Mouse (Mus musculus) thymus, postnatal 4 days (tissue): ENCODE results near the gene 4931409K22Rik.
A peak's percentile ranks its signal among the peaks of the same experiment; 100 is the strongest.

Experiments used
- DNase-seq: peaks from one replicate; pipeline ENCODE4 v3.0.0; 2021

The 4931409K22Rik gene

DNA sequence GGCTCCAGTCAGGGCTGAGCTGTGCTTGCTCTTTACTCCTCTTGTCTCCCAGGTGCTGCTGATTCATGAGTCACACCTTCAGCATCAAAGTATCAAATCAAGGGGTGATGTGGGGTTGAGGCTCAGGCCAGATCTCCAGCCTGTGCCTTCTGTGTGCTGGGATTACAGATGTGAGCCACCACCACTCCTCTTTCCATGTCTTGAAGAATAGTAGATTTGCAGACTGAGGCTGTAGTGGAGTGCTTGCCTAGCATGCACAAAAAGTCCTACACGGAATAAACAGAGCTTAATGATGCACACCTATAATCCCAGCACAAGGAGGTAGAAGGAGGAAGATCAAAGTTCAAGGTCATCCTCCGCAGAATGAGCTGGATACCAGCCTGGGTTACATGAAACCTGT is at the start of gene 4931409K22Rik:
TSS of gene 4931409K22Rik (minus strand) at position 101 of the 400 bp plus-strand sequence.
- no peak for DNase-seq

DNA sequence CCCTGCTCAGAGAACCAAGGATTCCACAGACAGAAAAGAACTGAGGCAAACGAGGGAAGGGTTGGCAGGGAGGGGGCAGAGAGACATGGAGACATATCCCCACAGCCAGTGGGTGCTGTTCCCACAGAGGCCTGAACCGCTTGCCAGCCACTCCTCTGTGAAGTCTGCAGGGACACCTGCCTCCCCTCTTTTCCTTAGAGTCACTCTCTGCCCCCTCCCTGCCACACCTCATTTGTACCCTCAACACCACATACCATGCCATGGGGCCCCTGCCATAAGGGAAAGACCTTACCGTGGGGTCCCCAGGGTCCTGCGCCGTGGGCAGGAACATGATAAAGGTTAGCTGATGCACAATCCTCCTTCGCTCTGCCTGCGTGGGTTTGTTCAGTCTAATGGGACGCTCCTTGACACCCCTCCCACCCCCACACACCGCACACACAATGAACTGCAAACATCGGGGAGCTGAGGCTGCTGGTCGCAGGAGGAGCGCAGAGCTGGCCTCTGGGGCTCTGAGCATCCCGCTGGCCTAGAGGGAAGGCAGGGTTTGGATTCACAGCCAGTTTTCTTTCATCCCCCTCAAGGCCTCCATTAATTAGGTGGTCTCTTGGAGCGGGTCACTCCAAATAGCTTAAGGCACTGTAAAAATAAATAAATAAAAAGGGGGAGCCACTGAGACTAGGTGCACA is 49.5 kb upstream of the 4931409K22Rik start:
- DNase-seq = no peak

DNA sequence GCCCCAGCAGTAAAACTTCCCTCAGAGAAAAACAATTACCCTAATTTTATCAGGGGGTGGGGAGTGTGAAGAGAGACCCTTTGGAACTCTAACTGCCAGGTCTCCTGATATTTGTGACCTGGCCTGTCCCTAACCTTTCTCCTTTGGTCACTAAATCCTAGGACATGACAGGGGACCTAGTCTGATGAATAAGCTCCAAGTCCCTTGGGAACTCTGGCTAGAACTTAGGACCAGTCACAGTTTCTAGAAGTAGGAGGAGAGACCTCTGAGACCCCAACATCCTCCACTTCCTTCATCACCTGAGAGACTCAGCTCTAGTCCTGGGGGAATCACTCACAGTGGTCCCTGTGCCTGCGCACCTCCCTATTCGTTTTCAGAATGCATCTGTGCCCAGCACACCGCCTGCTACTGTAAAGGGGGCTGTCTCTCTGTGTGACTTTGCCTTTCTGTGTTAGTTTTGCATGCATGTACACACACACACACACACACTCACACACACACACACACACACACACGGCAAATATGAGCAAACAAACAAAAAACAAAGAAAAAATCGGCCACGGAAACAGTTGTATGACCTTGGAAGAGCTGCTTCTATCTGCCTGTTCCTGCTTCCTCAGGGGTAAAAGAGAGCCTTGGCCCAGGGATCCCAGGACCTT is 48.8 kb upstream of the 4931409K22Rik start:
- DNase-seq = no peak

DNA sequence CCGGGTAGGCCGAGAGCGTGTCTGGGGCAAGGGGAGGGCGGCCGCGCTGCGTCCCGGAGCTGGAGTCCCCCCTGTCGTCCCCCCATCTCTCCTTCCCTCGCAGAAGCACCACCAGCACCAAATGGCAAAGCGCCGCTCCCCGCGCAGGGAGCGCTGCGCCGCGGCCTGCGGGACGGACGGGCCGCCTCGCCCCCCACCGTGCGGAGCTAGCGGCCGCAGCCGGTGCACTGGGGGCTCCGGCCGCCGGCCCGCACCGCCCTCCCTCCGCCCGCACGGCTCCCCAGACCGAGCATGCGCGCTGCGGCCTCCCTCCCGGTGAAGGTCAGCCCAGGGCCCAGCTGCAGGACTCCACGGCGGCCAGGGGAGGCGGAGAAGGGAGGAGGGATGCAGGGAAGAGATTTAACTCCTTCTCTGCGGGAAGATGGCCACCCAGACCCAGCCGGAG is 48.1 kb upstream of the 4931409K22Rik start:
- DNase-seq = peak; percentile 32

DNA sequence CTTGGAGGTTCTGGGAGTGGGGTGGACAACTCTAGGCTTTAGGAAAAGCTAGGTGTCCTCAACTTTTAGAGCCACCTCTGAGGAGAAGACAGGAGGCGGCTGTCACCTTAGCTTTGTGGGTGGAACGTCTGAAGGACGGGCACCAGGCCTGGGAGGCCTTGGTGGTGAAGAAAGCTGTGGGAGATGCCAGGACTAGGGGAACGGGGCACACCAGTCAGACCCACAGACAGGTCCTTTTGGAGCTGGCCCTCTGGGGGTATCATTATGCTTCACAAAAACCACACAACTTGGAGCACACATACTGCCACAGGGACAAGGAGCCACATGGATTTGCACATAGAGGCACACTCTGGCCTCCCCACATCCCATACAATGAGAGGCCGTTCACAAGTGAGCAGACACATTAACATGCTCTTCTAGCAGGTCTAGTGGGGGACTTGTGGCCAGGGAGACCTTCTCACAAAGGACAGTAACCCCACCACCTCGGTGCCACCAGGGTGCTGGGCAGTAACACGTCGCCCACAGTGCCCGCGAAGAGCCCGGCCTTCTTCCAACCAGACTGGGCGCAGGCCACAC is 47.6 kb upstream of the 4931409K22Rik start:
- no peak for DNase-seq

DNA sequence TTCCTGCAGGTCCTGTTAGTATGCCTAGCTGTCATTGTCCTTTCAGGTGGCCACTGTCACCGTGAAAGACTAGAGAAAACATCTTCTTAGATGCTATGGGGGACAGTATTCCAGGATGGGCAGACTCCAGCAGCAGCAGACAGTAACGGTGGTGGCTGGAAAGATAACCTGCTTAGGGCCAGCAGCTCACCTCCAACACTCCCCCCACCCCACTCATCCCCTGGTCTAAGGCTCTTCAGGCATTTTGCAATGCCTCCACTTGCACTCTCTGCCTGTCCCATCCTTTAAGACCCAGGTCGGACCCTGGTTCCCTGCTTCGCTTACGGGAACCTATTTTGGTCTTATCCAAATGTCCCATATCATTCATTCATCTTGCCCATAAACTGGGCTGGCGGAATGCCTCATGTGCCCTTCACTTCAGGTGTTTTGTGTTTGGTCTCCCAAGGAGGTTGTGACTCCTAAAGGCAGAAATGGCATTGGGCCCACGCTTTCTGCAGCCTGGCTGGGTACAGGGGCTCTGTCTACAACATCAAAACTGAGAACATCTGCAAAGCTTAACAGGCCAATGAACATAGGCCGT is 46.9 kb upstream of the 4931409K22Rik start:
- no peak for DNase-seq

DNA sequence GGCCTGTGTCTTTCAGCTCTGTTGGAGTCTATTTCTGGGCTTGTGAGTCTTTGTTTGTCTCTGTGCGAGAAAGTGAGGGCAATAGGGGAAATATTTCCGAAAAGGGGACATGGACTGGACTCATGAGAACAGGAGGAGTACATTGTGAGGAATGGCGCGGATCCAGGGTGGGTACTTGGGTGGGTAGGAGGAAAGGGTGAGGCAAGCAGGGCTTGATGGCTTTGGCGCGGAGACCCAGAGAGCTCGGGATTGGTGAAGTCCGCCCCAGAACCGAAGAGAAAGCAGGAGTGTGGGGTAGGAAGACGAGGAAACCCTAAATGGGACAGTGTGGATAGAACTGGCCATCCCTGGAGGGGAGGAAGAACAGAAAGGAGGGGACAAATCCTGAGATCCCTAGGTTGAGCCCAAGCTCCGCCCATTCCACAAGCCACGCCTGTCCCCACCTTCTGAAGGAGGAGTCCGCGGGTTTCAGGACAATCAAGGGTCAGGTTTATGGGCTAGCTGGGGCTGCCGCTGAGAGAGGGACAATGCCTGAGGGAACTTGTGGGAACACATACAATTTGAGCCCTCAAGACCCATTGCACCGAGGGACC is 46.2 kb upstream of the 4931409K22Rik start:
- no peak for DNase-seq

DNA sequence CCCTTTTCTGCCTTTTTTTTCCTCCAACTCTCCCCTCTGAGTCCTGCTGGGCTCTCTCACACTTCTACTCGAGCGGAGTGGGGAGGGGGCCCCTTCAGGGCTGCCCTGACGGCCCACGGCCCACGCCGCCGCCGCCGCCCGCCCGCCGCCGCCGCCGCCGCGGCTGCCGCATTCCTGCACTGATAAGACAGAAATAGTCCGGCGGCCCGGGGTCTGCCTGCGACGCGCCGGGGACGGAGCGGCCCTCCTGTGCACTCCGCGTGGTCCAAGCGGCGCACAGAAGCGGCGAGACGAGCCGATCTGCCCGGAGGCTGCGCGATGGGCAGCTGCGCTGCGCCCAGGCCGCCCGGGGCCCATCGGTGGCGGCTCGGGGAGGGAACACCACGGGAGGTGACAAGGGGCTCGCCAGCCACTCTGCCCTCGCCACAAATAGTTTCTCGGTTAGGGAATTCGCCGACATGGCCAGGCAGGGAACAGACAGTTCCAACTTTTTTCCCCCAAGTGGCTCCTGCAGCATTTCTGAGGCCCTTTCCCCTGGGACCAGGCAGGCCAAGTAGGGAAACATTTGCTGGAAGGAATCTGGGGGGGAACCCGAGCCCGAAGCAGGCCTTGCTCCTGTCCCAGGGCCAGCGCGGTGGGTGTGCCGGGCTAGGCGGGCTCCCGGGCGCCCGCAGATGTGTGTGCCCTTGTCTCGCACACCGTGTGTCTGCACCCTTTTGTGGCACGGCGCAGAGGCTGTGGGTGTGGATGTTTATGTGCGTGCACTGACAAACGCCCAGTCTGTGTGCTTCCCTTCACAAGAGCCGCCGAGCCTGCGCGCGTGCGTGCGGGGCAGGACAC is 45.5 kb upstream of the 4931409K22Rik start:
- DNase-seq = peak; percentile 49

DNA sequence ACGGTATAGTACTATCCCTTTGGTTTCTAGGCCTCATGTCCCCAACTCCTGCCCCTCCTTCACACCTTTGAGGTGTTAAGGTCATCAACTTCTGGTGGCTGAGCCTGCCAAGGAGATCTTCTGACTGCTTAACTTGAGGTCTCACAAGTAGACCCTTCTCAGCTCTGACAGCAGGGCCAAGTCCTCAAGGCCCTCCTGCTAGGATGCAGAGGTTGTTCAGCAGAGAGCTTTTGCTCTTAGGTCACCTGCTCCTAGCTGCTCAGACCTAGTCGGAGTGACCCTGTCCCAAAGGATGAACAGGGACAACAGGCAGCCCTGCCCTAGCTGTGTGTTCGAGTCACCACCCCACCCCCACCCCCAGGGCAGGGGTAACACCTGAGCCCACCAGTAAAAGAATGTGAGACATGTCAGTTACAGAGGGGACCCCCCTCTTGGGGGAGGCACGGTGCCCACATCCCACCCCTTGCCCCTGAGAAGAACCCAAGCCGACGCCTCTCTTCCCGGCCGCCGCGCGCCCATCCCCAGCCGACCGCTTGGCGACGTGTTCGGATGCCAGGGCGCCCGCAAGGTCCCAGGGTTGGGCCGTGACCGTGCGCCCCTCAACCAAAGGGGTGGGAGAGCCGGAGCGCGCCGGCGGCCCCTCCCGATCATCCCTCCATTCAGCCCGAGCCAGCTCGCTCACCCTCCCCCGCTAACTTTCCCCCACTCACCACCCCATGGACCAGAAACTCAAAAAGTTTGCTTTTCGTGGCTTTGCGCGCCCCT is 44.6 kb upstream of the 4931409K22Rik start:
- DNase-seq = peak; percentile 32

DNA sequence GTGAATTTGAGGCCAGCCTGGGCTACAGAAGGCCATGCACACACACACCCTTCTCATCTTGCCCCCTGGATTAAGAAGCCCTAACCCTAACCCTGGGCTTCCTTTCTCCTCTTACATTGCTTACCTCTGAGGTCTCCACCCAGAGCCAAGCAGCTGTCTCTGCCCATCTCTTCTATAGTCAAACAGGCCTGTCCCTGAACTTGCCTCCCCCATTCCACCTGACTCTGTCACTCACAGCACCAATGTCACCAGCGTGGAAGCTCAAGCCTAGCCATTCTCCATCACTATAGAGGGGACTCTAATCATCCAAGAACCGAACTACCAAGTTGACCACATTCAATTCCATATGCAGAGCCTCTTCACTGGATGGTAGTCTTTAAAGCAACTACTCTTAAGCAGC is 43.6 kb upstream of the 4931409K22Rik start:
- DNase-seq = no peak

DNA sequence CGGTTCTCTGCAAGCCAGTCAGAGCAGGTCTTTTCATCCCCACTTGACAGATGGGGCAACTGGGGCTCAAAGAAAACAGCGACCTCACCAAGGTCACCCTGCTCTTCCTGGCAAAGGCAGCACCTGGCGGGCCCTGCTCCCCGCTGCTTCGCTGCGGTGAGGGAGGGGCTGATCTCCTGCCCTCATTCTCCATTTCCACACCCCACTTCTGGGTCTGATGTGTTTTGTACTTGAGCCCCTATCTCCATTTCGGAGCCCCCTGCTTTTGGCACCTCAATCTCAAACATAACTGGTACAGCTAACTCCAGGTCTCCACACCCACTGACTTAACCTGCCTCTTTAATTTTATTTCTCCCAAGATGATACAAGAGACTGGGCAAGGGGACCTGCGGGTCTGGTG is 42.5 kb upstream of the 4931409K22Rik start:
- DNase-seq = peak; percentile 33

DNA sequence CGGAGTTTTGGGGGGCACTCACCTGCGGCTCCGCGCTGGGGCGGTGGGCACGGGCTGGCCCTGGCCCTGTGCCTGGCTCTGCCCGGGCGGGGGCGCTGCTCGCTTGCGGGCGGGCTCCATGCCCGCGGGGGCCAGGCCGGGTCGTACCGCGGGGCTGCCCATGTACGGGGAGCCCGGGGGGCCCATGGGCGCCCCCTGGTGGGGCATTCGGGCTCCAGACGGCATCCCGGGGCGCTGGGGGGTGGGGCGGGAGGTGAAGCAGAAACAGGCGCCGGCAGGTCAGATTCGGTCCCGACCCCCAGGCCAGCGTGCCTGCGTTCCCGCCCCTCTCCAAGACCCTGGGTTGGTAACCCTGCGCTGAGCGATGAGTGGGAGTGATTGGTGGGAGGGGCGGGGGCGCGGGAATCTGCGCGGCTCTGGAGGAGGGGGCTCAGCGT is 42.0 kb upstream of the 4931409K22Rik start:
- peak; percentile 88 for DNase-seq

DNA sequence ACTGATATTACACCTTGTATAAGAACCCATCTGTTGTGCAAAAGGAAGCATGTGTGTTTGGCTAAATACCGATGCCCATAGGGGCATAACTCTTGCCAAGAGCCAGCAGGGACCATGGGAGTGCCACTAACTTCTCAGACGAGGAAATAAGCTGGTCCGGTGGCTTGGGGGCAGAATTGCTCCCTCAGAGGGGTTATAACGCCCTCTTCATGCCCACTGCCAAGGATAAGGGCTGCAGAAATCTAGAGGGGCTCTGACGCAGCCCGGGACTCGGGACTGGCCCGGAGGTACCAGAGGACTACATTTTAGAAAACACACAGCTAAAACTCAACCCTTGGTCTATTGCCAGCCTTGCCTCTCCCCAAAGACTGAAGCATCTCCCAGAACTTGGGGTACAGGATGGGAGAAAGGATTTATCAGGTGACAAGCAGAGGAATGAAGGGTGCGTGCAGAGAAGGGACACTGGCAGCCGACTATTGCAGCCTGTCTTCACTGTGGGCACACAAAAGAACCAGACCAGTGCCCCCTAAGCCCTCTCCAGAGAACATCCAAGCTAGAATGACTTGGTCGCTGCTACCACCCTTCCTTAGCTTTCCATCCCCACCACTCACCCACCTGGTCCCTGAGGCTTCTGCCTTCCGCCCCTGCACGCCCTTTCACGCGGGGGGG is 41.4 kb upstream of the 4931409K22Rik start:
- no peak for DNase-seq

DNA sequence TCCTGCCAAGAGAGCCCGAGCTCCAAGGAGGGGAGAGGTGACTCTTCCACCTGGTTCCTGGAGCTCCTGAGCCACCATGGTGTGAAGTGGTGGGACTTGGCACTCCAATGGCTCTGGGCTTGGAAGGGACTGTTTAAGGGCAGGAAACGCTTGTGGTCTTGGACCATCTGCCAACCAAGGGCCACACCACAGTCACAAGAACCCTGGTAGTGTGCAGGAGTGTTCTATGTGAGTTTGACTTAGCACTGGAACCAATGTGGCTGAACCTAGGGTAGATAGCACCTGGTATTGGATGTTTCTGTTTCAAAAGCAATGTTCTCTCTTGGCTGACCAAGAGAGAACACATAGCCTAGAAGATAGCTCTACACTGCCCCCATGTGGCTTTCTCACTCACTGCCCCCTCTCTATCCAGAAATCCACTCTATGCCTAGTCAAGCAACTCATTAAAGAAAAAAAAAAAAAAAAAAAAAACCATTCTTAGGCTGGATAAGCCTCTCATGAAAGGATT is 40.7 kb upstream of the 4931409K22Rik start:
- DNase-seq = peak; percentile 79

DNA sequence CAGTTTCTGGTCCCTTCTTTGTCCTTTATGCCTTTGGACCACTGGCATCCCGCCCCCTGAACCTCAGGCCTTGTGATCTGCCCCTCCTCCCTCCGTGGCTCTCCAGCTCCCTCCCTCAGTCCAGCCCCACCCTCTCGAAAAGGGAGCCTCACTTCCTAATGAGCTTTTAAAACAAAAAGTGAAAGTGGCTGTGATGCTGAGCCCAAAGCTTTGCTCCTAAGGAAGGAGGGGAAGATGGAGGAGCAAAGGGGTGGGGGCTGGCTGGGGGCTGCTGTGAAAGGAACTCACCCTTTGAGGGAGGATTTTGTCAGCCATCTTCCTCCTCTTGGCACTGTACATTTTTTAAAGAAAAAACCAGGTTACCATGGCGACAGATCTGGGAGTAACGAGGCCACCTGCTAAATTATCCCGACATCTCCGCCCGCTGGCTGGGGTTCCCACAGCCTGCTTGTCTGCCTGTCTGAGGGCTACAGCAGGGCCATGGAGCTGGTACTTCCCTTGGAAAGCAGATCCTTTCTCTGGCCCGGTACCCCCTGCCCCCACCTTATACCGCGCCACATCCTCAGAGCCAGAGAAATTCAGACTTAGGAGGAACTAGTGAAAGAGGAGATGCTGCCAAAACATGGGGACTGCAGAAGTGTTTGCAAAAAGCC is 40.0 kb upstream of the 4931409K22Rik start:
- DNase-seq = no peak

DNA sequence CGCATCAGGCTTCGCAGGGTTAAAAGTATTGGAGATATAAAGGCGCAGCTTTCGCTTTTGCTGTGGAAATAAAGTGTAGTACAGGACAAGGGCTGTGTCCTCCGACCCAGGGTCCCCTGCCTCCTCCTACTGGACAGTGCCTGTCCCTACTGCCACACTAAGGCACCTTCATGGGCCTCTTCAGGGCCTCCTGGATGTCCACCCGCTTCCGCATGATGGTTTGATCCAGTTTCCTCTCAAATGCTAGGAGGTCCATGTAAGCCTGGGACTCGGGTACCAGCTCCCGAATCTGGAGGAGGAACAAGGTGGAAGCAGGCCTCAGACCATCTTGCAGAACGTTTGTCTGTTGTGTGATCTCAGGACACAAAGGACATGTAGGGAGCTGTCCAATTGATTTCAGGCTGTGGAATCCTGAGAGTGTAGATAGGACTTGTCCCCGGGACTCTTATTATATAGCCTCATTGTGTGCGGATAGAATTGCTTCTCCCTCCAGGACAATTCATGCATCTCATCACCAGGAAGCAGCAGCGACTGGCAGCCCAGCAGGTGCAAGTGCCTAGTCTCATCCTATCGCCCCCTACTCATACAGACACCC is 39.3 kb upstream of the 4931409K22Rik start:
- DNase-seq = no peak

DNA sequence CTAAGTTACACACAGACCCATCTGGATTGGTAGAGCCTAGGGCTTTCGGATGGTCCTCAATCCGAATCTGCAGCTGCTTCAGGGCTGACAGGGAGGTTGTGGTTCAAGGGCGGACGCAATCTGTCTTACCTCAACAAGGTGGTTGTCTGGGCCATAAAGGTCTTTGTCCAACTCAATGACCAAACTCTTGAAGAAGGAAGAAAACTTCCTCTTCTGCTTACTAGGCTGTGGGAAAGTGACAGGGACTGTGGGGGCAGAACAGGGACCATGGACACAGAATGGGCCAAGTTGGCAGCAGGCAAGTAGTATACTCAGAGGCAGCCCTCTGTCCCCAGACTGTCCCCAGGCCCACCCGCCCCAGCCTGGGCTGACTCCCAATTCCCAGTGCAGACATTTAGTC is 38.7 kb upstream of the 4931409K22Rik start:
- DNase-seq = no peak

DNA sequence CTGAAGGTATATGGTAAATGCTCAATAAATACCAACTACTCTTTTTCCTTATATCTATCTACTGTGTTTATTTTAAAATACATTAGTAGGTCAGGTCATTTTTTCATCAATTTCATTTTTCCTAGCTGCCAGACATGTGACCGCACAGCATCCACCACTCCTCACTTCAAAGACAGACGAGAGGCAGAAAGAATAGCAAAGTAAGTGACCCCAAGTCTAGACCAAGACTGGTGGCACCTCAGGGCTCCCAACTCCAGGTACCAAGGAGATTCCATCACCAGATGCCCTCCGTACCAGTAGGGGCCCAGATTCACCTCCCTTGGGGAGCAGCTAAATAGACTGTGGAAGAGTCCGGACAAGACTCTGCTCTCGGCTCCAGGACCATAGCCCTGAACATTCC is 37.7 kb upstream of the 4931409K22Rik start:
- DNase-seq = no peak

DNA sequence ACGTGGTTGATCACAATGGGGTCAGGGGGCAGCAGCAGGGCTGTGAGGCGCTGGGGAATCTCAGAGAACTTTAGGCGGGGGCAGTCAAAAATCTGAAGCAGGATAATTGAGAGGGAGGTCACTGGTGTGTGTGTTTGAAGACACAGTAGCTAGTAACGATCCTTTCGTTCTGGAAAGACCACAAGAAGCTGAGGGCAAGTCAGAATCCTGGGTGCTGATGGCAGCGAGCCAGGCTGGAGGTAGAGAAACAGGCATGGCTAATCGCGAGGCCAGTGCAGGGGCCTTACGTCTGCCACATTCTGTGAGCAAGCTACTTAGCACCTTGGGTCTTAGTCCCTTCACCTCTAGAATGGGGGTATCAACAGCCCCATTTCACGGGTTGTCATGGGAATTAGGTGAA is 37.3 kb upstream of the 4931409K22Rik start:
- DNase-seq = no peak

DNA sequence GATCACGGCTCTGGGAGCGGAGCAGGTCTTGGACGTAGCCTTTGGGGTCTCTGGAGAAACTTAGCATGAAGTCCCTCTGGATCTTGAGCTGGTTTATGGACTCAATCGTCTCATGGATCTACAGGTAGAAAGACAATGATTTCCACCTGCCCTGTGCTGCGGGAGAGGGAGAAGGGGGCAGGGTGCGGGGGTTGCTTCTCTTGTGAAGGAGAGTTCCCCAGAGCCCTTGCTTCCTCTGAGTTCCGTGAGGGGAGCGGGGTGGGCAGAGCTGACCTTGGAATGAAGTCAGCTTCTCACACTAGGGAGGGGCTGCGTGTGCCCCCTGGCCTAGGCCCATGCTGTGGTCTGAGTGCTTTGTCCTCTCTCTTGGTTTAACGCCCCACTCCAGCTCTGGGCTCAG is 36.6 kb upstream of the 4931409K22Rik start:
- no peak for DNase-seq
